Mouse (Mus musculus) heart, adult 2 months (tissue): ENCODE measurements around the gene Qprt.

Experiments used
- CTCF ChIP-seq: fragments of 200-600 bp; IDR thresholded peaks from 2 replicates; pipeline ENCODE4 v1.8.1; 2022; ENCODE audit warnings: antibody characterized with exemption, mild to moderate bottlenecking, moderate library complexity
- EP300 ChIP-seq: fragments of 200-500 bp; IDR thresholded peaks from 2 replicates; pipeline ENCODE4 v1.6.1; 2011; ENCODE audit warnings: low read depth, low read length, control low read depth; ENCODE audit not compliant: insufficient read depth
- POLR2A ChIP-seq: fragments of 200-500 bp; IDR thresholded peaks from 2 replicates; pipeline ENCODE4 v1.6.1; 2011; ENCODE audit warnings: mild to moderate bottlenecking, low read depth, low read length, control low read depth; ENCODE audit not compliant: insufficient read depth

DNA sequence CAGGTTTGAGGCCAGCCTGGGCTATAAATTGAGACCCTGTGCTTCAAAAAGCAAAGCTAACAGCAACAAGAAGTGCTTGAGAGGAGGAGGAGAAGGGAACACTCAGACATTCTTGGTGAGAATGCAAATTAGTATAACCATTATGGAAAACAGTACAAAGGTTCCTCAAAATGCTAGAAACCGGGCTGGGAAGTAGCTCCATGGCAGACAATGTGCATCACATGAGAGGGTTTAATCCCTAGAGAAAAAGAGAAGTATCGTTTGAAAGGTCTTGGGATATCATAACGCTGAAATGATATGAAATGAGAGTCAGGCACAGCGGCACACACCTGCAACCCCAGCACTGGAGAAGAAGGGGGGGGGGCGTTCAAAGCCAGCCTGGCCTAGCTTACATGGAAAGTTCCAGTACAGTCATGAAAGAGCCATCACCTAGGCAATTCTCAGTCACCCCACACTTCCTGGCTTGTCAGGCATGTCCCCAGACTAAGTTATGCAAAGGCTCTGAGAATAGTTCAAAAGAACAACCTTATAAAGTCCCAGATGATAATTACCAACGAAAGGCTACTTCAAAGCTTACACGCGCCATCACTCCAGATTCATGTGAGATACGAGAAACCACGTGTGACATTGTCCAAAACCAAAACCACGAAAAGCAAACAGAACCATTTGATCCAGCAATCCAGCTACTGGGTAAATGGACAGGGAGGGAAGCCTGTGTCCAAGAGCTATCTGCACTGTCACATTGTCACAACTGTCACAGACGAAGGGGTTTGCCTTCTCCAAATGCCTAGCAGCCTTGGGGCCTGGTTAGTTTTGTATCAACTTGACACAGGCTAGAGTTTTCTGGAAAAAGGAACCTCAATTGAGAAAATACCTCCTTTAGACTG is 43.8 kb upstream of the Qprt start:
- TF ChIP-seq POLR2A (no peak), CTCF (no peak), EP300 (no peak)
